Mouse (Mus musculus) heart, embryonic 14.5 days (tissue): Measurements from ENCODE around the gene Slc22a20. TPM values are rescaled to one million over a fixed set of nuclear protein-coding genes. Genes with fewer than 3 reads are reported as not detected.

ENCODE experiments used
- ATAC-seq: fragments of 200-750 bp; cut with Nextera tagmentation; 2 replicates; pipeline ENCODE4 v1.8.0; 2017; ENCODE audit warnings: low read depth, moderate TSS enrichment; ENCODE audit not compliant: insufficient number of reproducible peaks, insufficient read depth, low FRiP score
- H3K27ac ChIP-seq, 2 experiments: fragments of 200-500 bp in 1 of 2; fragments of 300-500 bp in 1 of 2; sonication (generic) in 1 of 2; replicated peaks in 1 of 2; 2 replicates each; pipeline ENCODE4 v1.5.1; 2012 to 2014; ENCODE audit warnings: low read depth in 2 of 2, low read length in 2 of 2, control low read depth in 1 of 2, mild to moderate bottlenecking in 1 of 2, mixed read lengths in 1 of 2; ENCODE audit not compliant: control insufficient read depth in 1 of 2, insufficient read depth in 1 of 2
- H3K27me3 ChIP-seq: fragments of 300-500 bp; sonication (generic); 2 replicates; pipeline ENCODE4 v1.6.1; 2014; ENCODE audit warnings: mild to moderate bottlenecking, low read length, control low read depth; ENCODE audit not compliant: control insufficient read depth, insufficient read depth
- H3K36me3 ChIP-seq: fragments of 300-500 bp; sonication (generic); 2 replicates; pipeline ENCODE4 v1.6.1; 2014; ENCODE audit warnings: mild to moderate bottlenecking, control low read depth, low read length, mixed read lengths; ENCODE audit not compliant: control insufficient read depth, insufficient read depth
- H3K4me1 ChIP-seq, 2 experiments: fragments of 200-500 bp in 1 of 2; fragments of 300-500 bp in 1 of 2; sonication (generic) in 1 of 2; 2 replicates each; pipeline ENCODE4 v1.6.1; 2012 to 2014; ENCODE audit warnings: low read length in 2 of 2, control low read depth in 1 of 2, mixed read lengths in 1 of 2; ENCODE audit not compliant: control insufficient read depth in 2 of 2, insufficient read depth in 2 of 2
- H3K4me2 ChIP-seq: fragments of 300-500 bp; sonication (generic); 2 replicates; pipeline ENCODE4 v1.6.1; 2014; ENCODE audit warnings: mild to moderate bottlenecking, low read length
- H3K4me3 ChIP-seq, 2 experiments: fragments of 200-500 bp in 1 of 2; fragments of 300-500 bp in 1 of 2; sonication (generic) in 1 of 2; 2 replicates each; pipeline ENCODE4 v1.5.1; 2012 to 2014; ENCODE audit warnings: low read length in 2 of 2, mild to moderate bottlenecking in 2 of 2, control low read depth in 1 of 2, low read depth in 1 of 2, moderate library complexity in 1 of 2; ENCODE audit not compliant: control insufficient read depth in 1 of 2, insufficient read depth in 1 of 2
- H3K9ac ChIP-seq: fragments of 300-500 bp; sonication (generic); 2 replicates; pipeline ENCODE4 v1.6.1; 2014; ENCODE audit warnings: mild to moderate bottlenecking, low read length
- H3K9me3 ChIP-seq: fragments of 300-500 bp; sonication (generic); 2 replicates; pipeline ENCODE4 v1.6.1; 2016; ENCODE audit warnings: low read length, control low read depth; ENCODE audit not compliant: control insufficient read depth
- WGBS: fragments of 180-500 bp; shearing (Covaris S2); extraction: QIAGEN DNeasy Blood & Tissue Kit; methylation state at CpG from one replicate; pipeline ENCODE4 v1.1.7; 2014; 5-methylcytosine and 5-hydroxymethylcytosine counted together
- polyA plus RNA-seq: library from polyadenylated mRNA; unstranded; fragments of >200 nt; fragmentation: Nextera tagmentation; extraction: Ambion mirVana; gene quantifications from 2 replicates; pipeline ENCODE4 v1.2.1, GENCODE M21; 2014

The Slc22a20 gene
- polyA plus RNA-seq, 1 experiment from 2014 or later, result not detected

- Histone ChIP-seq H3K4me1 (peaks cover 10 to 14% of the 10 kb centered on the region in 2 experiments; a peak in 3 of 4 replicates), H3K27me3 (no peaks in the 10 kb centered on the region), H3K4me3 (no peak overlapping the region), H3K9ac (no peak overlapping the region), H3K36me3 (no peaks in the 10 kb centered on the region), H3K9me3 (no peaks in the 10 kb centered on the region), H3K4me2 (peak overlapping the region; percentile 54; the same call in 1 of the 2 replicates), H3K27ac (no peak overlapping the region)
- WGBS, result 63% methylated on average over 6 of the region's 6 CpGs
- no peak for ATAC-seq
These were observed 3.6 kb upstream of the Slc22a20 start for GRCm38 (mm10) chr19:5989585-5989984.

- H3K27me3 ChIP-seq, result no peaks in the 10 kb centered on the region
- H3K9ac ChIP-seq, result peak overlapping the region; percentile 56
- no peak overlapping the region for H3K4me3 ChIP-seq
- peak overlapping the region; percentile 13 to 44; a peak in 1 of 4 replicates for H3K27ac ChIP-seq
- peak overlapping the region; percentile 54 for H3K4me2 ChIP-seq
- no peaks in the 10 kb centered on the region for H3K9me3 ChIP-seq
- H3K4me1 ChIP-seq, result peaks cover 10 to 14% of the 10 kb centered on the region in 2 experiments; a peak in 3 of 4 replicates
- peak; percentile 44 for ATAC-seq
- 4% methylated on average over 8 of the region's 13 CpGs for WGBS
- no peaks in the 10 kb centered on the region for H3K36me3 ChIP-seq
These were observed 3.0 kb upstream of the Slc22a20 start for GRCm38 (mm10) chr19:5988815-5989452.

DNA sequence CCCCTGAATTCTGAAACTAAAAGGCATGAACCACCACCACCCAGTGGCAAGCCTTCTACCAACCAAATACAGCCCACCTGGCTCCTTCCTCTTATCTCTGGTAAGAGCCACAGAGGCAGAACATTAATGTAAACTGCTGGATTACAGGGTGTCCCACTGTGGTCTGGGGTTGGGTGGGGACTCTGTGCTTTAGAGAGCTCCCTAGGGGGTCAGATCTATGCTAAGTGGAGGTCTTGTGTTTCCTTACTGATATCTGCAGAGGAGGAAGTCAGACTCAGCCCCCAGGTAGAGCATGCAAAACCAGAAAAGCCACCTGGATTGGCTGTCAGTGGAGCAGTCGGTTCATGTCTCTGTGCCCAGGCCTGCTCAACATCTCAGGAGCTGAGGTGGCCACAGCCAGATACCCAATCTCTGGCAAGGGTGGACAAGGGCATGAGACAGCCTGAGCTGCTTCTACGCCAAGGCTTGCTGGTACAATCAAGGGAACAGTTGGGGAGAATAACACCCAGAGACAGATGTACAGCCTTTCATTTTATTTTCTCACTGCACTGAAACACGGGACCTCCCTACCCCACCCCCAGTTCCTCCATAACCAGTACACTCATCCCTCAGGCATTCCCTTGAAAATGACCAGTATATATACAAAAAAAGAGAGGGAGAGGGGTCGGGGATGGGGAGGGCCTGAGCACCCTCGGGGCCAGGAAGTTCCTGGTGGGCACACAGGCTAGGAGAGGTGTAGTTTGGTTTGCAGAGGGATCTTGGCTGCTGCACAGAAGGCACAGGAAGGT is 2.3 kb upstream of the Slc22a20 start:
- H3K27ac ChIP-seq, result 0 out of 4 replicates have a peak overlapping the region, but pooled peaks have one; percentile 13 to 44
- no peaks in the 10 kb centered on the region for H3K36me3 ChIP-seq
- no peak overlapping the region for H3K4me3 ChIP-seq
- H3K9ac ChIP-seq, result peak overlapping the region; percentile 56; the same call in 1 of the 2 replicates
- no peak for ATAC-seq
- WGBS, result 48% methylated on average over 5 of the region's 5 CpGs
- peaks cover 10 to 14% of the 10 kb centered on the region in 2 experiments; a peak in 3 of 4 replicates for H3K4me1 ChIP-seq
- no peaks in the 10 kb centered on the region for H3K27me3 ChIP-seq
- no peaks in the 10 kb centered on the region for H3K9me3 ChIP-seq
- no peak overlapping the region for H3K4me2 ChIP-seq

GRCm38 (mm10) chr19:5980477-5980876 is 5.5 kb downstream of the Slc22a20 start:
- H3K36me3 ChIP-seq, result no peaks in the 10 kb centered on the region
- no peaks in the 10 kb centered on the region for H3K27me3 ChIP-seq
- no peaks in the 10 kb centered on the region for H3K9me3 ChIP-seq
- no peak for ATAC-seq
- H3K4me2 ChIP-seq, result no peak overlapping the region
- no peak overlapping the region for H3K4me3 ChIP-seq
- no peaks in the 10 kb centered on the region for H3K4me1 ChIP-seq
- H3K9ac ChIP-seq, result no peak overlapping the region
- WGBS, result 73% methylated on average over 9 of the region's 9 CpGs
- no peak overlapping the region for H3K27ac ChIP-seq

GRCm38 (mm10) chr19:5977717-5978116 is 8.2 kb downstream of the Slc22a20 start:
- Histone ChIP-seq H3K27me3 (no peaks in the 10 kb centered on the region), H3K36me3 (no peaks in the 10 kb centered on the region), H3K4me1 (no peaks in the 10 kb centered on the region), H3K4me3 (no peak overlapping the region), H3K4me2 (no peak overlapping the region), H3K9me3 (no peaks in the 10 kb centered on the region), H3K9ac (no peak overlapping the region), H3K27ac (no peak overlapping the region)
- WGBS, result 78% methylated on average over 3 of the region's 3 CpGs
- no peak for ATAC-seq

DNA sequence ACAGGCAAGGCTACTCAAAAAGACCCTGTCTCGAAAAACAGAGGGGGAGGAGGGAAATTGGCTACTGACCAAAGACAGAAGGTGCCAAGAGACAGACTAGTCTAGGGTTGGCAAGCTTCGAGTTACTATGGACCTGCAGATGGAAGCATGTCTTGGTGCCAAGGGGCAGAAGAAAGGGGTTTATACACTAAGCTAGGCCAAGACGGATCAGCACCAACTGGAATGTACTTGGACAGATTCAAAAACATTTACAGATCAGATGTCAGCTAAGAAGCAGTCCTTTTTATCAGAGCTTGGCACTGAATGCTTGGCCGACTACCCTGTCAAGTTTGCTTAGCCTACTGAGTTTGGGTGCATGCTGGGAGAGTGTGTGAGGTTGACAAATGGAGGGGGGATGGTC is 10.3 kb downstream of the Slc22a20 start:
- no peak overlapping the region for H3K4me2 ChIP-seq
- H3K9ac ChIP-seq, result no peak overlapping the region
- no peaks in the 10 kb centered on the region for H3K9me3 ChIP-seq
- H3K4me3 ChIP-seq, result no peak overlapping the region
- H3K27ac ChIP-seq, result no peak overlapping the region
- no peak for ATAC-seq
- 73% methylated on average over 4 of the region's 4 CpGs for WGBS
- H3K36me3 ChIP-seq, result no peaks in the 10 kb centered on the region
- no peaks in the 10 kb centered on the region for H3K27me3 ChIP-seq
- no peaks in the 10 kb centered on the region for H3K4me1 ChIP-seq

DNA sequence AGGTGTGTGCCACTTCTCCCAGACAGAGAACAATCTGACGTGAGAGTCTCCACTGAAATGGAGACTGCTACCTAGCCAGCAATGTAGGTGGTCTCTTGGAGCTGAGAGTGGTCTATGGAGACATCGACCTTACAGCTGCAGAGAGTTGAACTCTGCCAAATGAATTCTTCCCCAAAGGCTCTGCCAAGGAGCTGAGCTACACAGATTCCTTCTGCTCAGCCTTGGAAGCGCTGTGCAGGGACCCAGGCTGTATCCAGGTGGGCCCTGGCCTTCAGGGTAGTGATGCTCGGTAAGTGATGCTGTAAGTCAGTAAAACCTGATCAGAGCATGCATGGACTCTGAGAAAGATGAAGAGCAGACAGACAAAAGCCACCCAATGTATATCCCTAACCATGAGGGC is 10.8 kb downstream of the Slc22a20 start:
- no peak for ATAC-seq
- Histone ChIP-seq H3K27me3 (no peaks in the 10 kb centered on the region), H3K27ac (no peak overlapping the region), H3K9ac (no peak overlapping the region), H3K4me1 (no peaks in the 10 kb centered on the region), H3K4me2 (no peak overlapping the region), H3K9me3 (no peaks in the 10 kb centered on the region), H3K36me3 (no peaks in the 10 kb centered on the region), H3K4me3 (no peak overlapping the region)
- WGBS, result 75% methylated on average over 4 of the region's 4 CpGs
